Mouse (Mus musculus): ENCODE data around the gene Sptb.

Sptb gene

GRCm38 (mm10) chr12:76710351-76711100 is at the start of gene Sptb:
Sptb (minus strand) TSS chr12:76710547.
- DNase-seq: peak; percentile 36 to 76

GRCm38 (mm10) chr12:76752652-76753318 is 42.4 kb upstream of the Sptb start:
- DNase-seq: peak in 1 of 2 experiments; percentile 57

- no peak for DNase-seq
Measured at GRCm38 (mm10) chr12:76750866-76751459, 40.6 kb upstream of the Sptb start.

GRCm38 (mm10) chr12:76727955-76728354 is 17.6 kb upstream of the Sptb start:
- no peak for DNase-seq

- DNase-seq: no peak
Measured at GRCm38 (mm10) chr12:76722026-76722425, 11.7 kb upstream of the Sptb start.

- DNase-seq: no peak
Measured at GRCm38 (mm10) chr12:76720572-76720971, 10.2 kb upstream of the Sptb start.

- no peak for DNase-seq
Measured at GRCm38 (mm10) chr12:76718384-76718783, 8.0 kb upstream of the Sptb start.

- DNase-seq: peak; percentile 67 to 81
Measured at GRCm38 (mm10) chr12:76709795-76710350, 474 bp downstream of the Sptb start.

GRCm38 (mm10) chr12:76708956-76709794 is 1.2 kb downstream of the Sptb start:
- peak; percentile 41 to 58 for DNase-seq

- DNase-seq: no peak
Measured at GRCm38 (mm10) chr12:76708181-76708580, 2.2 kb downstream of the Sptb start.

GRCm38 (mm10) chr12:76696380-76696935 is 13.9 kb downstream of the Sptb start:
- DNase-seq: no peak

- no peak for DNase-seq
Measured at GRCm38 (mm10) chr12:76695773-76696172, 14.6 kb downstream of the Sptb start.

- peak; percentile 35 to 52 for DNase-seq
Measured at GRCm38 (mm10) chr12:76694801-76695505, 15.4 kb downstream of the Sptb start.

GRCm38 (mm10) chr12:76687498-76688200 is 22.7 kb downstream of the Sptb start:
- DNase-seq: no peak

- DNase-seq: no peak
Measured at GRCm38 (mm10) chr12:76685647-76686046, 24.7 kb downstream of the Sptb start.

- no peak for DNase-seq
Measured at GRCm38 (mm10) chr12:76684493-76684892, 25.9 kb downstream of the Sptb start.

GRCm38 (mm10) chr12:76681937-76682336 is 28.4 kb downstream of the Sptb start:
- DNase-seq: no peak

- no peak for DNase-seq
Measured at GRCm38 (mm10) chr12:76677068-76677467, 33.3 kb downstream of the Sptb start.

- DNase-seq: no peak
Measured at GRCm38 (mm10) chr12:76676477-76676876, 33.9 kb downstream of the Sptb start.

GRCm38 (mm10) chr12:76675364-76675763 is 35.0 kb downstream of the Sptb start:
- DNase-seq: no peak

GRCm38 (mm10) chr12:76673794-76674222 is 36.5 kb downstream of the Sptb start:
- no peak for DNase-seq
